Mouse (Mus musculus): ENCODE measurements around the gene Lsm14a. TPM values are rescaled to one million over a fixed set of nuclear protein-coding genes. Genes with fewer than 3 reads are reported as not detected.

Lsm14a gene
- total RNA-seq, 2 experiments from 2014 or later: 97.5 to 117 TPM

GRCm38 (mm10) chr7:34313443-34313875 lies 79.7 kb downstream of the Lsm14a start, which contains the start of gene 4931406P16Rik:
Gene 4931406P16Rik (minus strand): TSS chr7:34313551.
- peak; percentile 86 to 89 for DNase-seq (ENCODE audit: low spot score in 2 of 2)

DNA sequence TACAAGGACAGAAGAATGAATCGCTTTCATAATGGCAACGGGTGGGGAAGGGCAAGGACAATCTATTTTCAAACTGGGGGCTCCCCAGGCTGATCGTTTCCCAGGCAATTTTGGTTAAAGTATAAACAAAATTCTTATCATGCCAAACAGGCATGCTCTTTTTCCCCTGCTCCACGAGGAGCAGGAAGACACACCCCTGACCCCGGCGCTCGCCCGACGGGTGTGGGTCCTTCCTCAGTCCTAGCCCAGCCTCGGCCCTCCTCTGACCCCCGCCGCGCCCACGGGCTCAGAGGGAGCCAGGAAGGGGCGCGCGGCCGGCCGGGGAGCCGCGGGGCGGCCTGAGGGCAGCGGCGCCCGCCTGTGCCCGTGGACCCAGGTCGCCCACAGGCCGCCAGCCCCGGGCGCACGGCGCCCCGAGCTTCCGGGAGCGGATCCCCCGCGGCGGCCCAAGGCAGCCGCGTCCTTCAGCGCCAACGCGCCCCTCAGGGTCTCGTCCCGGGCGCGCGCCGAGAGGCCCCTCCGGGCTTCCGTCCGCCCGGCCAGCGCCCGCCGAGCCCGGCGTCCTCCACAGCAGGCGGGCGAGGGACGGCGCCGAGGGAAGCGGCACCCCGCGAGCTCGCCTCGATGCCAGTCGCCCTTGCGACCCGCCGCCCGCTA lies 80.2 kb downstream of the Lsm14a start:
- peak; percentile 38 to 67 for DNase-seq (ENCODE audit: low spot score in 2 of 2)

GRCm38 (mm10) chr7:34309186-34309764 lies 83.8 kb downstream of the Lsm14a start:
- no peak for DNase-seq (ENCODE audit: low spot score in 2 of 2)

DNA sequence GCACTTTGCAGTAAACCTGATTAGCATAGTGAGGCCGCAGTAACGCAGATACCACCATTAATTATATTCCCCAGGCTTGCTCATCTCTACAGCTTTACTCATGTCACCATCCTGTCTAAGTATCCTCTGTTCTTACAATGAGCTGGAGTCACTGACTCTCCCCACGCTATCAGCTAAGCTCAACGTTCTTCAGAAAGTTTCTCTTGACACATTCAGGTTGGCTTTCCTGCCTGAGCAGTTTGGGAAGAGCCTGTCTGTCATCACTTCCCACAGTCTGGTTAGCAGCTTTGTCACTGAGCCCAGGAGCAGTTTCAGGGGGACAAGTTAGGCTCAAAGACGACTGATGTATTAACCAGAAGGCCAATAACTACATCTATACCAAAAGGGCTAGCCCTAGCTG lies 84.5 kb downstream of the Lsm14a start:
- no peak for DNase-seq (ENCODE audit: low spot score in 2 of 2)

- DNase-seq (ENCODE audit: low spot score in 2 of 2): no peak
These were observed 87.7 kb downstream of the Lsm14a start for GRCm38 (mm10) chr7:34305454-34305853.

DNA sequence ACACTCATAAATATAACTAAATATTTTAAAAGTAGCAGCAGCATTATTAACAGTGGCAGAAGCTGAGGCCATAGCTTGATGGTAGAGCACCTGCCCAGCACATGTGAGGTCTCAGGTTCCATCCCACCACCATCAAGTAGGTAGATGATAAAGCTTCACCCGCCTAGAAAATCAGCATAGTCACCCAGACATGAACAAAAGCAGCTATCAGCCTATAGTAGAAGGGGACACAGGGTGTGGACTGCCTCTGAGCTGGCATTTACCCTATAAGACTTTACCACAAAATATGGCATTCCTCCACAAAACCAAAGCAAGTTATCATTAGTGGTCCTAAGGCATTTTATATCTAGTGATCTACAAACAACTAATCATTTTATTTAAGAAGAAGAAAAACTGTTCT lies 90.5 kb downstream of the Lsm14a start:
- no peak for DNase-seq (ENCODE audit: low spot score in 2 of 2)

DNA sequence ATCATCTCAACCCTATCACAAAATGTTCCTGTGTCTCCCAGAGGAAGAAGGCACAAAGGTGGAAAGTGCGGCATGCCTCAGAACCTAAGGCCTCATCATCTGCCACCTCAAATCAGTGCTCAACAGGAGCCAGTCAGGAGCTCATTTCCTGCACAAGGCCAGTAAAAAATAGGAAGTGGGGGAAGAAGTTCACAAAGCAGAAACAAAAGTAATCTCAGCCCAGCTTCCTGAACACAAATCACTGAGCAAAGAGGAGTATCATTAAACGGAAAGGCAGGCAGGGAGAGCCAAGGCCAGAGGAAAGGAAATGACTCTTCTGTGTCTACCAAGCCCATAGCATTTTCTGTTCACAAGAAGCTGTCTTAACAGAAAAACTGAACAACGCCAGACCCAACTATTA lies 91.2 kb downstream of the Lsm14a start:
- no peak for DNase-seq (ENCODE audit: low spot score in 2 of 2)

GRCm38 (mm10) chr7:34298818-34299217 lies 94.3 kb downstream of the Lsm14a start:
- no peak for DNase-seq (ENCODE audit: low spot score in 2 of 2)

DNA sequence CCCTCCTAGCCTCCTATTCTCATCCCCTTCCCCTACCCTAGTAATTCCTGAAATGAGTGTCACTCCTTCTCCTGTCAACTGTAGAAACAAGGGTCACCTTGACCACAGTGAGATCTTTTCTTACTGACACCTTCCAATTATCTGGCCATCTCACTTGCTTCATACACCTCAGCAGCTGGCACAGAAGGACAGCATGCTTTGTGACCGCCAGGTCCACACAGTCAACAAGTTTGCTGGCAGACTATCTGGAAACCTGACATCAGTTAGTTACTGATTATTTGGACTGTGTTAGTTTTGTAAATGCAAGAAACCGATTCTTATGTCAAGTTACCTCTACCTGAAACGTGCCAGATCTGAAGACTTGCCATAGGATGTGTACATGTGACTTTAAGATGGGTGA lies 97.0 kb downstream of the Lsm14a start:
- DNase-seq (ENCODE audit: low spot score in 2 of 2): no peak

Other genes with a start within 250 kb of the Lsm14a start
- gene Uba2, start 223.7 kb downstream of the Lsm14a start, total RNA-seq (2021): 10 to 100 TPM; 66.8 to 78.1 TPM
- gene Pdcd2l, start 196.7 kb downstream of the Lsm14a start, total RNA-seq (2021): 10 to 100 TPM; 22.6 to 23.8 TPM
- 100 to 1,000 TPM; 799 to 899 TPM for gene Gpi1, start 163.0 kb downstream of the Lsm14a start, total RNA-seq (2021)
- not detected for gene Gm6096, start 142.3 kb downstream of the Lsm14a start, total RNA-seq (2021)
- gene 4931406P16Rik, start 79.8 kb downstream of the Lsm14a start, total RNA-seq (2021): 10 to 100 TPM; 67.0 to 74.9 TPM

Measured in gastrocnemius, postnatal 4 days (tissue).